ENCODE assay signal across 8 mouse cellular contexts in the genomic region with DNA sequence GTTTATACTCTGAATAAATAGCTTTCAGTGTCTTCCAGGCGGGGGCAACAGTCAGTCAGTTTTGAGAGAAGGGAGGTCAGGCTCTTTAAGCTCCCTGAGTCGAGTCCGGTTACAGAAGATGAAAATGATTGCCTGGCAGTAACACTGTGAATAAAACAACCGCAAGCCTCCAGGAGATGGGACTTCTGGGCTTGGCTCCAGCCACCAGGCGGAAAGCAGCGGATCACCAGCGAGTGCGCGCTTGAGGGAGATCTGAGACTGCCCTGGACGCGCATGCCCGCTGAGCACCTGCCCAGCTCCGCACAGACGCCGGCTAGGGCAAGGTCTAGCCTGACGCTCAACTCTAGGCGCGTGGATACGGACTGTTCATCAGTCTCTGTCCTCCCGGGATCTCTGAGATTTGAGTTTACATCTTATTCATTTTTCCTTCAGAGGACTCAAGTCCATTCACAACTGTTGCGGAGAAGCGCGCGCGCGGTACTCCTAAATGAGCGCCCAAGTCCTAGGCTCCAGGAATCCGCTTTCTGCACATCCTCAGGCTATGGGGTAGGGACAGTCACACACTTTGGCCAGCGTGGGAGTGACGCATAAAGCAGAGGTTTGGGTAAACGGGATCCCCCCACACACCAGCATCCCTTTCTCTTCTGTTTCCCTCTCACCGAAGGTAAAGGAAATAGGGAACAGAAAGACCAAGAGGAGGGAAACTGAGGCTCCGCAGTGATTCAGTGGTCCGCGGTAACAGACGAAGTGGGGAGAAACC. TPM values are rescaled to one million over a fixed set of nuclear protein-coding genes. Genes with fewer than 3 reads are reported as not detected.
DNase-seq lines count a peak whose midpoint lies in the region; ATAC-seq and TF ChIP-seq lines count a peak whose summit lies in the region.

No protein-coding gene starts in this region.

- H3K27me3 ChIP-seq in testis, adult 2 months (ENCODE audit: control insufficient read depth, insufficient read depth, low read length): peaks cover 2% of the 10 kb centered on the region
- H3K27me3 ChIP-seq in embryonic facial prominence, embryonic 10.5 days (replicated peaks; ENCODE audit: low read depth, poor library complexity, severe bottlenecking): peaks cover 100% of the 10 kb centered on the region
- H3K27me3 ChIP-seq in hindbrain, embryonic 15.5 days: peaks cover 82% of the 10 kb centered on the region
- H3K27me3 ChIP-seq in thymus, adult 2 months (ENCODE audit: control insufficient read depth, insufficient read depth, low read length): peaks cover 11% of the 10 kb centered on the region; the same call in 1 of the 2 replicates

- no peak for TF ChIP-seq POLR2A in testis, adult 2 months (IDR thresholded peaks at IDR 0.05; ENCODE audit: control insufficient read depth, low read depth, low read length)
- no peak for TF ChIP-seq POLR2A in thymus, adult 2 months (IDR thresholded peaks at IDR 0.05; ENCODE audit: control insufficient read depth, extremely low read depth, insufficient read depth, low read length, poor library complexity)

- H3K36me3 ChIP-seq in testis, adult 2 months (ENCODE audit: control insufficient read depth, insufficient read depth, low read length): no peaks in the 10 kb centered on the region
- H3K36me3 ChIP-seq in embryonic facial prominence, embryonic 10.5 days (replicated peaks): no peaks in the 10 kb centered on the region
- H3K36me3 ChIP-seq in hindbrain, embryonic 15.5 days: no peaks in the 10 kb centered on the region
- no peaks in the 10 kb centered on the region for H3K36me3 ChIP-seq in thymus, adult 2 months (ENCODE audit: control insufficient read depth, insufficient read depth, low read length)

- TF ChIP-seq CTCF in testis, adult 2 months (IDR thresholded peaks at IDR 0.05; ENCODE audit: control insufficient read depth, insufficient read depth, insufficient replicate concordance, low read depth, low read length): no peak
- no peak for TF ChIP-seq CTCF in thymus, adult 2 months (IDR thresholded peaks at IDR 0.05; ENCODE audit: borderline replicate concordance, control insufficient read depth, extremely low read depth, insufficient read depth, low read length, poor library complexity)

- ATAC-seq in hindbrain, embryonic 15.5 days (ENCODE audit: low FRiP score, low read depth): peak; percentile 57

- H3K9ac ChIP-seq in hindbrain, embryonic 15.5 days: peak overlapping the region; percentile 47; the same call in 1 of the 2 replicates

- under 1% methylated on average over 36 of the region's 36 CpGs for WGBS in embryonic facial prominence, embryonic 10.5 days
- under 1% methylated on average over 36 of the region's 36 CpGs for WGBS in hindbrain, embryonic 15.5 days
- WGBS in thymus, adult 2 months: 5% methylated on average over 36 of the region's 36 CpGs

- H3K27ac ChIP-seq in testis, adult 2 months (ENCODE audit: control insufficient read depth, insufficient read depth, low read depth, low read length): no peak overlapping the region
- H3K27ac ChIP-seq in embryonic facial prominence, embryonic 10.5 days (replicated peaks): no peak overlapping the region
- no peak overlapping the region for H3K27ac ChIP-seq in hindbrain, embryonic 15.5 days (replicated peaks)
- H3K27ac ChIP-seq in thymus, adult 2 months (ENCODE audit: control insufficient read depth, insufficient read depth, low read length): no peak overlapping the region

- peaks cover 16% of the 10 kb centered on the region for H3K4me1 ChIP-seq in testis, adult 2 months (ENCODE audit: control insufficient read depth, insufficient read depth, low read length)
- H3K4me1 ChIP-seq in embryonic facial prominence, embryonic 10.5 days: peaks cover 31% of the 10 kb centered on the region
- peaks cover 27% of the 10 kb centered on the region for H3K4me1 ChIP-seq in hindbrain, embryonic 15.5 days (replicated peaks)
- H3K4me1 ChIP-seq in thymus, adult 2 months (replicated peaks; ENCODE audit: control insufficient read depth, insufficient read depth, low read length): no peaks in the 10 kb centered on the region

- H3K9me3 ChIP-seq in embryonic facial prominence, embryonic 10.5 days: no peaks in the 10 kb centered on the region
- no peaks in the 10 kb centered on the region for H3K9me3 ChIP-seq in hindbrain, embryonic 15.5 days

- H3K4me2 ChIP-seq in hindbrain, embryonic 15.5 days: peak overlapping the region; percentile 96

- H3K4me3 ChIP-seq in testis, adult 2 months (ENCODE audit: control insufficient read depth, low read depth, low read length): peak overlapping the region; percentile 3
- peak overlapping the region; percentile 66 for H3K4me3 ChIP-seq in embryonic facial prominence, embryonic 10.5 days
- H3K4me3 ChIP-seq in hindbrain, embryonic 15.5 days: peak overlapping the region; percentile 61
- H3K4me3 ChIP-seq in thymus, adult 2 months (ENCODE audit: control insufficient read depth, insufficient read depth, low read length): no peak overlapping the region

- DNase-seq in testis, postnatal 10 days (ENCODE audit: low spot score): no peak
- DNase-seq in embryonic facial prominence, embryonic 10.5 days (ENCODE audit: low spot score): peak; percentile 79
- peak; percentile 32 for DNase-seq in lung, postnatal 10 days
- DNase-seq in right cerebral cortex, postnatal 10 days (ENCODE audit: low spot score in 2 of 2): no peak
- DNase-seq in layer of hippocampus, postnatal 25 days (ENCODE audit: extremely low spot score in 1 of 2, low spot score in 1 of 2): no peak
- DNase-seq in thymus, adult 2 months: no peak

RNA-seq across cellular contexts. Expression of a gene that starts 19.0 kb away (rescaled TPM):
- polyA plus RNA-seq in testis, adult 2 months (2012; rRNA removed): 0.32 and 0.37 TPM in 2 replicates
- 16.6 and 17.7 TPM in 2 replicates for polyA plus RNA-seq in embryonic facial prominence, embryonic 10.5 days (2016; fragmentation: Nextera tagmentation; extraction: Ambion mirVana)
- polyA plus RNA-seq in hindbrain, embryonic 15.5 days (2015; fragmentation: Nextera tagmentation; extraction: Ambion mirVana): 14.0 and 16.3 TPM in 2 replicates
- not detected for total RNA-seq in layer of hippocampus, postnatal 25 days (2021)
- polyA plus RNA-seq in thymus, adult 2 months (2012; rRNA removed): 0.09 and 0.11 TPM in 2 replicates

Comparison
In these comparisons a context has a peak if more than half of its experiments do, and no peak if none do; other contexts are left out.
1. DNase-seq: peak in embryonic facial prominence, embryonic 10.5 days (single experiment) and lung, postnatal 10 days (single experiment); none in testis, postnatal 10 days (single experiment), right cerebral cortex, postnatal 10 days (0 of 2), layer of hippocampus, postnatal 25 days (0 of 2) and thymus, adult 2 months (single experiment).
2. RNA of a gene that starts 19.0 kb away (polyA plus RNA-seq): 16.6 to 17.7 TPM in embryonic facial prominence, embryonic 10.5 days and 14.0 to 16.3 TPM in hindbrain, embryonic 15.5 days; 0.32 to 0.37 TPM in testis, adult 2 months and 0.09 to 0.11 TPM in thymus, adult 2 months; every median in the first group is over 10 times any median in the second.